Mouse (Mus musculus): ENCODE data around the gene Gsta3. TPM values are rescaled to one million over a fixed set of nuclear protein-coding genes. Genes with fewer than 3 reads are reported as not detected.
A peak's percentile ranks its signal among the peaks of the same experiment; 100 is the strongest.
"Not testable (repeated sequence)": the region's sequence is repeated elsewhere in the genome, so short reads cannot be mapped to it uniquely, and the experiment has no call there.

Gsta3 gene
- polyA plus RNA-seq, 3 experiments from 2014 or later: 1.7 to 2.9 (median 2.7) TPM

DNA sequence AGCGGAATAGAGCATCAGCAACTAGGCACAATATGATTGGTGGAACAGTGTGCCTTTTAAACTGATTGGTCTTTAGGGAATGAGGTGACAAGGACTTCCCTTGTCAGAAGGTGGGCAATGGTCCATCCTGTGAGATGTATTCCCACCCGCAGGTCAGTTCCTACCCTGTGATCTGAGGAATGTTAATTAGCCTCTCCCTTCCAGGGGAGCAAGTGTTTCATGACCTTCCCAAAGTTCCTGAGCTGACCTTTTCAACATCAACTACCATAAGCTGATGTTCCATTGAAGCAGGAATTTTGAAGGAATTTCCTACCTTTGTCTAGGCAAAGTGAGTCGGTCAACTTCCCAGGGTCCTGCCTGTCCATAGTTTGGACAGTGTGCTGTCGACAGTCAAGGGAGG lies 13.5 kb downstream of the Gsta3 start:
- no peak for ATAC-seq

DNA sequence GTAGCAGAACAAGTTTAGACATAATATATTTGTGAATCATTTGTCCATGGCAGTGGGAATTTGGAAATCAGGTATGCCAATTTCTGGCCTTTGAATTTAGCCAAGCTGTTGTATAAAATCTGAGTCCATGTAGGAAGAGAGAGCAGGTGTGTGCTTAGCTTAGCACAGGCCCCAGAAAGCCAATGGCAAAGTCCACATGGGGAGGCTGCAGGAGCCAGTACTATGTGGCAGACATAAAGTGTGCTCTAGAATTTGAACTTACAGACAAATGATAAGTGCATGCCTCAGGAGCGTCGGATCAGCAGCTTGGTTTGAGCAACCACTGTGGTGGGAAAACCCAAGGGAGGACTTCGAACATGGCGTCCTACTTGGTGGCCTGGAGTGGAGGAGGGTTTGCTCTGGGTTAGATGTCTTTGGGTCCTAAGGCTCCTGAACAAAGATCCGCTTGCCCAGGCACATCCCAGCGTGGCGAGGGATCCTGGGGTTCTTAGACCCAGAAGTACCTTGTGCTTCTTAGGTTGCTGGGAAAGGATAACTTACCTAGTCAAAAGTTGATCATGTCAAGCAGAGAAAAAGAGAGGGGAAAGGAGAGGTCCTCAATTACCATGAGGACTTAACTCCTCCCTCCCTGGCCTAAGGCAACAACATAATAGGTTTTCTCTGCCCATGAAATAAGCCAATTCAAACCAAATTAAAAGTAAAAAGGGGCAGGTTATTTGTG lies 15.4 kb downstream of the Gsta3 start:
- ATAC-seq: no peak

DNA sequence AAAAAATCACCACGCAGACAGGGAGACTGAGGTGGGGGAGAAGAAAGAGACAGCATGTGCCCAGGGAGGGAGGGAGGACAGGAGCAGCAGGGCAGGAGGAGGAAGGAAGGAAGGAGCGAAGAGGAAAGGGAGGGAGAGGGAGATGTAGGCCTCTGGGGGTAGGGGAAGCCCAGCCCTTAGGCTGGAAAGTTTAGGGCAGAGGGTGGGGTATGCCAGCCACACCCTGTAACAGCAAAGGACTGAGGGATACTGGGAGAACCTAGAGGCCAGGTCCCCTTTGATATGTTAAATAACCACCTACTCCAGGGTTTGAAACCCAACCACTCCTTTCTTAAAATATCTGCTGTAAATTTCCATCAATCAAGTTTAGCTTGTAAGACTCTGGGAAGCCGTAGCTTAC lies 16.0 kb downstream of the Gsta3 start:
- ATAC-seq: no peak

DNA sequence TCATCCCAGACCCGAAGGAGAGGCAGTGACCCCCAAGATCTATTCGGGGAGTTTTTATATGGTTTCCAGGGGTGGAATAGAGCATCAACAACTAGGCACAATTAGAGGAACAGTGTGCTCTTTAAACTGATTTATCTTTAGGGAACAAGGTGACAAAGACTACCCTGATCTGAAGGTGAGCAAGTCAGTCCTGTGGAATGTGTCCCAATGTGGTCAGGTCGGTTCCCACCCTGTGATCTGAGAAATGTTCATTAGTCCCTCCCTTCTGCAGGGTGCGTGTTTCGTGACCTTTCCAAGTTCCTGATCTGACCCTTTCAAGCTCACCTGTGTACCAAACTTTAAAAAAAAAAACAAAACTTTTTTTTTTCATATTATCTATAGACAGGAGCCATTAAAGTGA lies 16.5 kb downstream of the Gsta3 start:
- ATAC-seq: no peak

DNA sequence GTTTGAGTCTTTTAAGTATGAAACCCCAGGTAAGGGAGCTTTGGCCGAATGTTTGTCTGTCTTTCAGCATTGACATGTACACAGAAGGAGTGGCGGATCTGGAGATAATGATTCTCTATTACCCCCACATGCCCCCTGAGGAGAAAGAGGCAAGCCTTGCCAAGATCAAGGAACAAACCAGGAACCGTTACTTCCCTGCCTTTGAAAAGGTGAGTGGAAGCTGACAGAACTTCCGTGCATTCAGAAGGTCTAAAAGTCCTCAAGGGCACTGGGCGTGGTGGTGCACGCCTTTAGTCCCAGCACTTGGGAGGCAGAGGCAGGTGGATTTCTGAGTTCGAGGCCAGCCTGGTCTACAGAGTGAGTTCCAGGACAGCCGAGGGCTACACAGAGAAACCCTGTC lies 19.6 kb downstream of the Gsta3 start:
- not testable (repeated sequence) for ATAC-seq

DNA sequence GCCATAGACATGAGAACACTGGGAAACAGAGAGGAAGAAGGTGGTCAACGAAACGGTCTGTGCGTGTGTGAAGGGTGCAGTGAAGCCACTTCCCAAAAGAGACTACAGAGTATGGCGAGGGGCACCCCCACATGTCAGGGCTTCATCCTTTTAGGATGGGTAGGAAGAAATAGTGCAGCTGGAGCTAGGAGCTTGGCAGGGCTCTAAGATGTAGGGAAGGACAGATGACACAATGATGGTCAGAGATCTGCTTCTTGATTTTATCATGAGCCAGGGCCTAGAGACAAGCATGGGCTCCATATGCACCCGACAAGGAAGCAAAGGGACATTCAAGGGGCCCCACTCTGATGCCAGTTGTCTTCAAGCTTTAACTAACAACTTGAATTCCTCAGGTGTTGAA lies 22.0 kb downstream of the Gsta3 start:
- ATAC-seq: no peak

DNA sequence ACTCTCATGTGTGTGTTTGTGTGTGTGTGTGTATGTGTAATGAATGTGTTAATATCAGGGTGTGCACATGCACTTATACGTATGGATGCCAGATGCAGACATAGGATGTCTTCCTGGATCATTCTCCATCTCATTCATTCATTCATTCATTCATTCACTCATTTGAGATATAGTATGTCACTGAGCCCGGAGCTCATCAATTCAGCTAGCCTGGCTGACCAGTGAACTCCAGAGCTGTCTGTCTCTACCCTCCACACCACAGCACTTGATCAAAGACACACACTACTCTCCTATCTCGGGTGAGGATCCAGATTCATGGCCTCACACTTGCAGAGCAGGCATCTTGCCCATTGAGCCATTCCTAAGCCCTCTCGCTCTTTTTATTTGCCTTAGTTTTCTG lies 23.6 kb downstream of the Gsta3 start:
- no peak for ATAC-seq

DNA sequence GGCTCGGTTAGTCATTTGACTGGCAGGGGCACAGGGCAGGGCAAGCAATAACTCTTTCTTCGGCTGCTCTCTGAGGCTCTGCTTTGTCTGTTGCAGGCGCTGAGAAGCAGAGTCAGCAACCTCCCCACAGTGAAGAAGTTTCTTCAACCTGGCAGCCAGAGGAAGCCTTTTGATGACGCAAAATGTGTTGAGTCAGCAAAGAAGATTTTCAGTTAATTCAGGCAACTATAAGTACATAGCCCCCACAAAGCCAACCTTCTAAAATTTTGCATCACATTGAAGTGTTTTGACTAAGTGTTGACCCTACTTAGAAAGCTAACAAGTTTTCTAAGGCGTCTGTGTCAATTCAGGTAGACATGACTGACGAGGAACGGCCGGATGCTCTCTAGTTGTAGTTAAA lies 24.4 kb downstream of the Gsta3 start:
- peak; percentile 26 for ATAC-seq

DNA sequence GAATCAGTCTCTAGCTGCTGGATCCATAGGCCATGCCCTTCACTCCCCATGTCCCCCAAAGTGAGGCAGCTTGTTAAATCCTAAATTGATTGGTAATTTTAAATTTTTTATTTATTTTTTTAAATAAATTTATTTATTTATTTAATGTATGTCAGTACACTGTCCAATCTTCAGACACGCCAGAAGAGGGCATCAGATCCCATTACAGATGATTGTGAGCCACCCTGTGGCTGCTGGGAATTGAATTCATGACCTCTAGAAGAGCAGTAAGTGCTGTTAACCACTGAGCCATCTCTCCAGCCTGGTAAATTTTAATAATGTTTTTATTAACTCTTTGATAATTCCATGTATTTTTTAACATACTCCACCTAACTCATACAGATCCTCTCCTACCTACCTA lies 26.4 kb downstream of the Gsta3 start:
- no peak for ATAC-seq

DNA sequence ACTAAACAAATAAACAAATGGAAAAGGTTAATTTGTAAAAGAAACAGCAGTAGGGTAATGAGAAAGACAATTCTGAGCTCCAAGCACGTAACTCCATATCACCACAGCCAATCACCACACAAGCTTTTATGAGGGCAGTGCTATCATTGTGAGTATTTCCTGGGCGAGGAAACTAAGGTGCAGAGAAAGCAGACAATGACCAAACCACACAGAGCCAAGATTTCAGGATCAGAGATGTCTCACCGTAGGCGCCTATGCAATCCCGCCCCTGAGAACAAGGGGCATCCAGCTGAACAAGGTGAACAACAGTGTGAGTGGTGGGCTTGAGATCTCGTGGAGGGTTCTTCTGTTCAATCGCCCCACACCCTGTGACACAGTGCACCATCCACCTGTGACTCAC lies 27.1 kb downstream of the Gsta3 start:
- not testable (repeated sequence) for ATAC-seq

DNA sequence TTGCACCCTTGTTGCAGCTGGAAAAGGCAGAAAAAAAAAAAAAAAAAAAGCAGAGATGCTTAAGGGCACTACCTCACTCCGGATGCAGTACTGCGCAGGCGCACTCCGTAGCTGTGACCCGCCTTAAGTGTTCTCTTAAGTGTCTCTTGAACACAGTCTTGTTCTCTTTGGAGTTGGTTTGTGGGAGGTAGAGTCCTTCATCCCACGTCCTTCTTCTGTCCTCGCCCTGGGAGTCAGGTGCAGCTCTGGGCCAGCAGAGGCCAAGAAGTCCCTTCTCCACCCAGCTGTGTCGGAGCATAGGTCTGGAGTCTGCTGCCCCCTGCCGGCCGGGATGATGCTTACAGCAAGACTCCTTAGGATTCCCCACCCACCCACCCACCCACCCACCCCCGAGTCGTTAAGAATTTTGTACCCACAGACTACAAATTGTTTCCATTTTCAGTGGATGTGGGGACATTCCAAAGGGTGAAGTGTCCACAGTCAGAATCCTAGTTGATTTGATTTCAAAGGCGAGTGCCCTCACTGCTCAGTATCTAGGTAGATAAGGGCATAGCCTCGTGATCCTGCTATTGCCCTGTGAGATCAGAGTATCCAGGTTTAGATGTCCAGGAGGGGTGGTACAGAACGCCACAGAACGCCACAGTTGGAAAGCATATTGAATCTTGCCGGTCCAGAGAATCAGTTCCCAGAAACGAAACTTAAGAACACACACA lies 31.1 kb downstream of the Gsta3 start:
- peak; percentile 65 for ATAC-seq

DNA sequence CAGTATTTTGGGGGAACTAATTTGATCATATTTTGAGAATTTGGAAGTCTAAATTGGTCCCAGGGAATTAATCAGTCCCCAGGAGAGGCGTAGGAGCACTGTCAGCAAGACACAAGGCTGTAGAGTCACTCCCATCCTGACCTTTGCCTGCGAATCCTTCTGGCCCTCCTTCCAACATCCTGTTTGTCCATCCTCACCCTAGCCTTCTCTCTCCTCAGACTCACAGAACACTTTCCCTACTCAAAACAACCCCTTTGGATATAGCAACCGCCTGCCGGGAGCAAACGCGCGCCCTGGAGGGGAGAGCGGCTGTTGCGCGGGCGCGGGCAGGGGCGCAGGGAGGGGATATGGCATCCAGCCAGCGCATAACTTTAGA lies 31.7 kb downstream of the Gsta3 start:
- ATAC-seq: no peak

DNA sequence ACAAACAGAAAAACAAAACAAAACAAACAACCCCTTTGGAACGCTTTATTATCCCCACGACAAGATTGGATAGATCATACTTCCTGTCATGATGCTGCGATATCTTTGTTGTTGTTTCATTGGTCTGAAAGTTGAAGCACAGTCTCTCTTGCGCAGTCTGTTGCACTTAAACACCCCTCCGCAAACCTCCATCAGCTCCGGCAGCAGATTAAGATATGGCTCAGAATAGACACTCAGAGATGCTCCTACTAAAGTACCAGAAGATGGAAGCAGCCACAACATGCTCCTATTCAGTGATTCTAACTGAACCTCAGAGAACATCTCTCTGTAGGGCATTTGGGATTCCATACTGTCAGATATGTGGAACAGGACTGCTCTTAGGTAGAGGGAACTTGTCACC lies 32.7 kb downstream of the Gsta3 start:
- ATAC-seq: no peak

DNA sequence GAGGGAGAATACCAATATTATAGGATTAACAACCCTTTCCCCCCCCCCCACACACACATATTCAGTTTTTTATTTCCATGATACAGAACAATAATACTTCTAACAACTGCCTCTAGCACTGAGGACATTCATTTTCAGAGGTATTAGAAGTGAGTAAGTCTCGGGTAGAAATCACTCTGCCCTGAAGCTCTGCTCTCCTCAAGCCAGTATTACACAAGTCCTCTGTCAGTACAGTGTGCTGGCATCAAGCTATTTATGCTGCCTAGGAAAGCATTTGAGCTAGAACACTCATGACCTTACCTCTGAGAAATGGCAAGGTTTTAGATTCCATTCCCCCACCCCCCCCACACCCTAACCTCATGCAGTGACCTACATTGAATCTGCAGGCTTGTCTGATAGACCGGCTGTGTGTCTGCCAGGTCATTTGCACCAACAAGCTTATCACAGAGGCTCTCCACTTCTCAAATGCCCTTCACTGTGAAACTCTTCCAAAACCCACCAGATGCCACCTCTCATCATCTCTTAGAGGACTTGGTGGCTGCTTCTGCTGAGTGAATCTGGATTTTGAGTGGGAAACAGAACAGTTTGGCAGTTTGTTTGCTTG lies 34.1 kb downstream of the Gsta3 start:
- ATAC-seq: no peak

DNA sequence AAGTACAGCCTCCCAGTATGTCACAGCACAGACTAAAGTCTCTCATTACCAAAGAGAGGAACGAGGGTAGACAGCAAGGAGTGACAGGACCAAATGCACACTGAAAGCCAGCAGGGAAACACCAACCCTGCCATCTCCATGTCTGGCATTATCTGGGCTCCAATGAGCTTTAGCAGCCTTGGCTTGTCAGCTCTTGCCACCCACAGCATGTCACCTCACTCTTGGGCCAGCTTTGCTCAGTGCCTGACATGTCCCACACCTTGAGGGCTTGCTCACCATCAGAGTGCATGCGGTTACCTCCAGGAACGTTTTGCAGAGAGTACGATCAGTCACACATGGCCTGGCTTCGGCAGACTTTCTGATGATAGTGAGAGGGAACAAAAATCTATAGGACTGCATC lies 35.0 kb downstream of the Gsta3 start:
- ATAC-seq: not testable (repeated sequence)

DNA sequence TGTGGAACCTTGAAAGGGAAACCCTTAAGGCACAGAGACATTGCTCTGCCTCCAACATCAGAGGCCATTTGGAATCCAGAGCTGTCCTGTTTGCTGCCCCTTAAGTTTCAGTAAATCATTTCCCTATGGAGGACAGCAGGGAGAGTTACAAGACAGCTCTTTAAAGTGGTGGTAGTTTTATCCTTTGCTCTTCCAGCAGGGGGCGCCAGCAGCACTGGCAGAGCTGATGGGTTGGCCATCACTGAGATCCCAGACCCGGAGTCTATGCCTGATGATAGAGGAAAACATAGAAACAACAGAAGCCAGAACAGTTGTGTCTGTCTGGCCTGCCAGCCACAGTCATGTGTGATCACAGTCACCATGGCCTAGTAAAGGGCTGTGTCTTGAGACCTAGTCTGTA lies 35.8 kb downstream of the Gsta3 start:
- peak; percentile 34 for ATAC-seq

DNA sequence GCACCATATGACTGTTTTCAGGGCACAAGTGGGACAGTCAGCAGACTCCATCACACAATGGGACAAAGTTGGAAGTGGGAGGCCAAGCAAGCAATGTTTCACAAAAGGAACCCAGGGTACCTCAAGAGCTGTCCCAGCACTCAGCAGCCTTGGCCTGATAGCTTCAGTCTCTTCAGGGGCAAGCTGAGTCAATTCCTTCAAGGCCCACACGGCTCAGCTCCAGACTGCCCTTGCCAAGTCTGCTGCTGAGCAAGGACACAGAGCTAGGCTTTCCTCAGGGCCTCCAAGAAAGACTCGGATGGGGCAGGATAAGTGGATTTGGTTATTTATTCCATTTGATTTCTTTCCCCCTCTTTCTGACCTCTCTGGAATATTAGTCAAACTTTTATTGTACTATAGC lies 39.9 kb downstream of the Gsta3 start:
- no peak for ATAC-seq

DNA sequence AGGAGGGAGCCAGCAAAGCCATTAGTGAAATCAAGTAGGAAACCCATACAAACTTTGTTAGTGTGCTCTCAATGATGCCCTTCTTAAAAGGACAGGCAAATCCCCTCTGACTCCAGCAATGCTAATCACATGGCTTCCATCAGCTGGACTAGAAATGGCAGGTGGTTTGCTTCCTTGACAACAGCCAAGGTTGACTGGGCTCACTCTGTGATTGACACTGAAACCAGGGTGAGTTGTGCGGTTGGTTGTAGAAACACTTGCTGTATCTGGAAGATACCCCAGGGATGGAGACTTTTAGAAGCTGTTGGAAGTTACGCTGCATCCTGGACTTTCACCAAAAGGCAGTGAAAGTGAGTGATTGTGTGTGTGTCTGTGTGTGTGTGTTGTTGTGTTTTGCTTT lies 44.3 kb downstream of the Gsta3 start:
- ATAC-seq: not testable (repeated sequence)

DNA sequence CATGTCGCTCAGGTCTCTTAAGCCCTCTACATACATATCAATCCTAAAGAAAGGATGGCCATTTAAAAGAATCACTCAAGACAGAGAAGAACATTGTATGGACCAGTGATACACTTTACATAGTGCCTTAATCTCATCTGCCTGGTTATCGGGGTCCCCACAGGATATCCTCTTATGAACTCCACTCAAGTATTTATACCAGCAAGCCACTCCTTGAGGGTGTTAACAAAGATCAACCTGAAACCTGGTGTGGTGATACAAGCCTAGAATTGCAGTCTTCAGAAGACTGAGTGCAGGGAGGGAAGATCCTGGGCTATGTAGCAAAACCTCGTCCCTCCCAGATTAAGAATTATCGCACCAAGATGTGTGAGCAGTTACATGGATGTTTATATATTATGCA lies 51.0 kb downstream of the Gsta3 start:
- ATAC-seq: peak; percentile 63

DNA sequence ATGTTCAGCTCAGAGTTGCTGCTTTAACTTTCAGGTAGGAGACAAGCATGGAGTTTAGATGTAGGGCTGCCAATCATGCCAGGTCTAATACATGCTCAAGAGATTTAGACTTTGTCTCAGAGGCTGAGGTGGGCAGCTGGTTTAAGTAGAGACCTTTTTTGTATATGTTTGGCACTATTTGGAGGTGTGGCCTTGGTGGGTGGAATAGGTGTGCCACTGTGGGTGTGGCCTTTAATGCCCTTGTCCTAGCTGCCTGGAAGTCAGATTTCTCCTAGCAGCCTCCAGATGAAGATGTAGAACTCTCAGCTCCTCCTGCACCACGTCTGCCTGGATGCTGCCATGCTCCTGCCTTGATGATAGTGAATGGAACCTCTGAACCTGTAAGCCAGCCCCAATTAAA lies 52.2 kb downstream of the Gsta3 start:
- ATAC-seq: peak; percentile 24

DNA sequence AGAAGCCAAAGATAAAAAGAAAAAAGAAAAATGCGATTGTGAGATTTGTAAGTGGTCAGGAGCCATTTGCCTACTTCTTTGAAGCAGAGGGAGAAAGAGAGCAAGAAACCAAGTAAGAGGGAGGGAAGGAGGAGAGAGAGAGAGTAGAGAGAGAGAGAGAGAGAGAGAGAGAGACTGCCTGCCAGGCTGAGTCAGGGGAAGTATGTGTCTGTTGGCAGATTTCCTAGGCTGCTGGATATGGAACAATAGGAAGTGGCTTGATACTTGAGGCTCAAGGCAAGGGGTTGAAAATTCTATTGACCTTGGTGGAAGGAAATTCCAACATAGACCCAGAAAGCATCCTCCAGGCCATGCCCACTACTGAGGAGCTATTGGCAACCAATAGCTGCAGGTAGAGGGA lies 55.8 kb downstream of the Gsta3 start:
- no peak for ATAC-seq

DNA sequence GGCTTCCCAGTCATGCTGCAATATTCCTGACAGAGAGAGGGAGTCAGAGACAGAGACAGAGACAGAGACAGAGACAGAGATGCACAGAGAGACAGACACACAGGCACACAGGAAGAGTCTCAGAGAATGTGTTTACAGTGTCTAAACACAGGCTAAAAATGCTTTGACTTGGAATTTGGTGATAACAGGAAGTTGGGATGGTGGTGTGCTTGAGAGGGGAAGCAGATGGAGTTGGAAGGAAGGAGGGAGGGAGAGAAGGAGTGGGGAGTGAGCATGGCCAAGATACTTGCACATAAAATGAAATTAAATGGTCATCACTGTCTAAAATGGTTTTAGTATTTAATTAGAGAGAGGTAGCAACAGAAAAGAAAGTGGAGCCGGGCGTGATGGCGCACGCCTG lies 57.7 kb downstream of the Gsta3 start:
- peak; percentile 39 for ATAC-seq

DNA sequence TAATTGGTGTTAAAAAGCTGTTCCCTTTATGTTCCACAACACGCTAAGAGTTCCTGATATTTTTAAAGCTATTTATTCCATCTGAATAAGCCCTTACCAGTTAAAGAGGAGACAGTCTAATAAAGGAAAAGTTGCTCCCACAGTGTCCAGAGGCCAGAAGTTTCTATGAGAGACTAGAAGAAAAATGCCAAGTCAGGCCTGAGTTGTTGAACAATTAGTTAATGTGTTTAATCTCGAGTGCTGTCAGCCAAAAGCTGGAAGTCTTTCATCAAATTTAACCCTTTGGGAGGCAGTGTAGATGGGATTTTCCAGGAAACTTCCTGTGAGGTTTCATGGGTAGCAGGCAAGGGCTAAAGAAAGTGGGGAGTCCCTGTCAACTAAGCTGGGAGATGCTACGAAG lies 59.4 kb downstream of the Gsta3 start:
- ATAC-seq: no peak

DNA sequence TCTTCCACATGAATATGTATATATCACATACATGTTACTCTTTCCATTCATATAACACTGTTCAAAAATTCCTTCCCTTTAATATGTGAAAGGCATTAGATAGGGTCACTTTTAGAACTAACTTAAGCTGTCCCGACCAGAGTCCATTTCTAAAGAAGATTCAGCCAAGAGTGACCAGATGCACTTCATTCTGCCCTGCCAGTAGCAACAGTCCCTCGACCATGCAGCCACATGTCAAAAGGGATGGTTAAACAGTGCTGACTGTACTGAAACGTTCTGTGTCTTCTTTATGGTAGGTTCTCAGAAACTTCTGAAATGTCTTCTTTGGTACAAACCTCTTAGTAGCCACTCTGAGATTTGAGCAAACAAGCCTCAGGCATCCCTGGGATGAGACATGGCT lies 61.3 kb downstream of the Gsta3 start:
- ATAC-seq: no peak

Data from inflammation-experienced regulatory T-cells, adult 6 months (primary cell).